Mouse (Mus musculus) A20 (cell line): ENCODE results near the gene Vti1a.

Experiments
- DNase-seq: peaks from one replicate; pipeline ENCODE4 v3.0.0-alpha.2; 2011; ENCODE audit warnings: low read depth, low spot score

Vti1a gene

GRCm38 (mm10) chr19:55524385-55524784 is 208.3 kb downstream of the Vti1a start:
- no peak for DNase-seq

- DNase-seq, result no peak
Measured at GRCm38 (mm10) chr19:55525056-55525455, 209.0 kb downstream of the Vti1a start.

GRCm38 (mm10) chr19:55526717-55527235 is 210.7 kb downstream of the Vti1a start:
- no peak for DNase-seq

DNA sequence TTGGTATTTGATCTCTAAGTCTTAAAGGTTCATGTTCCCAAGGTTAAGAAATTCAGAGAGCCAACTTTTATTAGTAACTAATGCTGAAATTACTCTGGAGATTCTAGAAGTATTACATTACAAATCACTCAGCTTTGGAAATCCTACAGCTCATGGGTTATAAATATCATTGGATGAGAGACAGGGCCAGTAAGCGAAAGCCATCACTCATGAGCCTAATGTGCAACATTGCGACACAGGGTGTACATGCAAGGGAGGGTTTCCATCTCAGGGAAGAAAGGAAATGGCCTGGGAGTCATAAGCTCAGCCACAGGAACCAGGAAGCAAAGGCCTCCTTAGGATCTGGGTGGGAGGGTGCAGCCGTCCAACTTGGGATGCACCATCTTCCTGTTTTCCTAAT is 213.9 kb downstream of the Vti1a start:
- DNase-seq, result no peak

DNA sequence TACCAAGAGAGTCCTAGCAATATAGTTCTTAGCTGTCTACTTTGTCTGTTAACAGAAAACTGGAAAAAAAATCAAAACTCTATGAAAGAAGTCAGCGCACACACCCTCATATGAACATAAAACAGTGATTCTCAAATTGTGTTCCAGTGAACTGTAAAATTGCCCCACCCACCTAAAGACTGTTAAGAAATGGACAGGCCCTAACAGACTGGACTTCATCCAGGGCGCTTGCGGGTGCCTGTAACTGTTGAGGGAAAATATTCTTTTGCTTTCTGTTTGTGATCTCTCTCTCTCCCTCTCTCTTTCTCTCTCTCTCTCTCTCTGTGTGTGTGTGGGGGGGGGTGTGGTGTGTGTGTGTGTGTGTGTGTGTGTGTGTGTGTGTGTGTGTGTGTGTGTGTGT is 216.6 kb downstream of the Vti1a start:
- DNase-seq, result no peak

DNA sequence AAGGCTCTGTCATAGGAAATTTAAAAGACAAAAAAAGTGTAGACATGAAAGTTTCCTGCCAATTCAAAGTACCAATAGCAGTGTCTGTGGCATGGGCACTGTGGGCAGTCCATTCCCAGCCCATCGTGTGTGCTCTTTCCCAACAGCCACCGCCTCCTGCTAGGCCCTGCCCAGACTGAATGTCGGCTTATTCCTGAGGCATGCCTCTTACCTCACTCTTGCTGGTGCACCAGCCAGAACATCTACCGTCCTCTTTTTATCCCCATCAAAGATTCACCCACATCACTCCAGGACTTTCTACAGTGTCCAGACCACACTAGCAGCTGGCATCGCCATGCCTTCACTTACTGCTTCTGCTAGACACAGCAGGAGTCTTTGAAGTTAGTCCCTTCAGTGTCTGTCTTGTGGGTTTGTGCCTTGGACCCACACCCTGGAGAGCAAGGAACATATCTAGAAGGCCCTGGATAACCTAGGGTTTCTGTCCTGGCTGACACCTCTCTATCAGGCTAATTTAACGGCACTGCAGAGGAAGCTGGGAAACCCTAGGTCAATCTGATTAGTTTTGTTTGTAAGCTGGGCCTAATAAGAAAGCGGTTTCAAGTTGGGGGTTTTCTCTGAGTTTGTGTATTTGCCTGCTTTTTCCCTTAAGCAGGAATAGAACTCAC is 220.3 kb downstream of the Vti1a start:
- DNase-seq, result no peak

GRCm38 (mm10) chr19:55537691-55538090 is 221.6 kb downstream of the Vti1a start:
- DNase-seq, result peak; percentile 52

DNA sequence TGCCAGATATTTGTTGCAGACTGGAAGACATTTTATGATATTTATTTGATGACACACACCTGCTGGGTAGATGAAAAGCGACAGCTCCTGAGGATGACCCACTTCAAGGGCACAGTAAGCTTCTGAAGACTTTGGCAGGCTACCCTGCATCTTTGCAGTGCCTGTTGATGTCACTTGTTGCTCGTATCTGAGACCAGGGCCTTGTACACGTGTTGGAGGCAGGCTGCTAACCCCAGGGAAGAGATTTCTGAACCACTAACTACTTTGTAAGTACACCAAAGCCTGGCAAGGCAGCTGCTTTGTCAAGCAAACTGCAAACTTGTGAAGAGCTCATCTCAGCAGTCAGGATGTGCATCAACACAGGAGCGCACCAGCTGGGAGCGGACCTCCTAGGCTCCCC is 225.5 kb downstream of the Vti1a start:
- DNase-seq, result no peak

GRCm38 (mm10) chr19:55542461-55542860 is 226.4 kb downstream of the Vti1a start:
- DNase-seq, result no peak

DNA sequence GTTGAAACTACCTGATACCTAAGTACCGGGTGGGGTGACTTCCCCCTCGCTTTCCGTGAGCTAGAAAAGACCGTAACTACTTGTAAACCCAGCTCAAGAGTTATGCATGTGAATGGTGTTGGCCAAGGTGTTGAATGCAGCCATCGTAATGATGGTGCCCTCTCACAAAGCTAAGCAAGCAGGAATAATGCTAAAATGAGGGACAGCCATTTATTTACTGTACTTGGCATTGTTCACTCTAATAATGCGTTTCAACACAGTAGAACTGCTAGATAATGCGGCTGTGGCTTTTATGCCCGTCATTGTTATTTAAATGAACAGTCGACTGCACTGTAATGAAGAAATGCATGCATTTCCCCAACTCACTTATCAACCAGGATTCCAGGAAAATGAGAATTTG is 227.1 kb downstream of the Vti1a start:
- DNase-seq, result no peak

DNA sequence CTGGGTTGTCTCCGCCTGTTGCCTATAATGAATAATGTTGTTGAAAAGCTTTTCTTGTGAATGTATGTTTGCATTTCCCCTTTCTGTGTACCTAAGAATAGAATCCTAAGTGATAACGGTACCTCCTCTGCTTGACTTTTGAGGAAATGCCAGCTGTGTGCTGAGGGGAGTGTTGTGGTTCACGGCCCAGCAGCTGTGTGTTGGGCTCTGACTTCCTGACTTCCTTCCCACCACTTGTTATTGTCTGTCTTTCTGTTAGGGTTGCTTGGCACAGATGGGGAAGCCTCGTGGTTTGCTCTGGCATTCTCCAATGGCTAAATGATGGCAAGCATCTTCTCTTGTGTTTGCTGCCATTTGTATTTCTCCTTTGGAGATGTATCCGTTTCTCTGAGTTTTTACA is 228.4 kb downstream of the Vti1a start:
- peak; percentile 77 for DNase-seq

- peak; percentile 74 for DNase-seq
Measured at GRCm38 (mm10) chr19:55545529-55545928, 229.4 kb downstream of the Vti1a start.

DNA sequence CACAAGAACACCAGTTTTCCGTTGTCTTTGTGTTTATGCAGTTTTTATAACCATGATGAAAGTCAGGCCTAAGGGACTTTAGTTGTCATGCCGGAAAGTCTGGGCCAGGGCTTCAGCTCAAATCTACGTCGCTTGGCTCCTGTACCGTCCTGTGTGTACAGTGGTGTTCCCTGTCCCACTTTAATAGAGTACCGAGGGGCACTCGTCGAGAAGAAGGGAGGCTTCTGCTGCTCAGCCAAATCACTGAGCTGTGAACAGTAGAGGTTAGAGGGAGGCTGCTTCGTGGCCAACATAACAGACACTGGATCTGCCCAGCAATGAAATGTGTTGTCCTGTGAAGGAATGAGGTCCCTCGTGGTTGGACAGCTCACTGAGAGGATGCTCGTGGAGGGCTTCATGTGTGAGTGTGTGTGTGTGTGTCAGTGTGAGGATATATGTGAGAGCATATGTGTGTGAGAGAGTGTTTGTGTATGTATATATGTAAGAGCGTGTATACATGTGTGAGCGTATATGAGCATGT is 230.0 kb downstream of the Vti1a start:
- no peak for DNase-seq

GRCm38 (mm10) chr19:55548206-55548605 is 232.1 kb downstream of the Vti1a start:
- DNase-seq, result no peak

- no peak for DNase-seq
Measured at GRCm38 (mm10) chr19:55548656-55549055, 232.6 kb downstream of the Vti1a start.

- DNase-seq, result no peak
Measured at GRCm38 (mm10) chr19:55550176-55550575, 234.1 kb downstream of the Vti1a start.

GRCm38 (mm10) chr19:55552339-55552738 is 236.2 kb downstream of the Vti1a start:
- DNase-seq, result no peak

- peak; percentile 68 for DNase-seq
Measured at GRCm38 (mm10) chr19:55552861-55553260, 236.8 kb downstream of the Vti1a start.

GRCm38 (mm10) chr19:55554295-55554694 is 238.2 kb downstream of the Vti1a start:
- DNase-seq, result no peak

GRCm38 (mm10) chr19:55554703-55555102 is 238.6 kb downstream of the Vti1a start:
- DNase-seq, result no peak

DNA sequence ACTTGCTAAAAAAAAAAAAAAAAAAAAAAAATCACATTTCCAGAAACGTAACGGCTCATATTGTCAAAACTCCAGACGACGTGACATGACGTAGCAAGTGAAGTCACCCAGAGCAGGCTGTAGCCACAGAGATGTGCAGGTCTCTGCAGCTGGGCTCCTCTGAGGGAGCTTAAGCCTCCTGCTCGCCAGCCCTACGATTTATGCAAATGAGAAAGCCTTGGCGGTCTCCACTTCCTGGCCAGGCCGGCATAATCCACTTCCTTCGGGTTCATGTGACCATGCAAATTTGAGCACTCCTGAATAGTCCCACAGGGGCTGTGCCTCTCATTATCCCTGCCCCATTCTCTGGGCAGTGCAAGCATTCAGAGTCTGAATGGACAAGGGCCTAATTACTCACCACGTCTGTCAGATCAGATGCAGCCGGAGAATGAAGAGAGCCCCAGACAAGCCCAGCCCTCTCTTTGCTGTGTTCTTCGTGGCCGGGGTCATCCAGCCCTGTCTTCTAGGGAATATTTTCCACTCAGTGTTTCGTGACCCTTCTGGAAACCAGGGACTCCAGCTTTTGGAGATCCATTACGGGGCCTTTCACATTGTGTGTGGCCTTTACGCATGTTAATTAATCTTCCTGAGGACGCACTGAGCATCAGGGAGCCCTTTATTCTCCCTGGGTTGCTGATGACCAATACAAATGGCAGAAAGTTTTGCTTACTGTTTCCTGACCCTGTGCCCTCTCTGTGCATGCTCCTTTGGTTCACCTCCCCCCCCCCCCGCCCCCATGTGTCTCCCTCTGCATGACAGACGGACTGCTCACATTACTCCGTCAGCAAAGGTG is 240.3 kb downstream of the Vti1a start:
- peak; percentile 87 for DNase-seq

DNA sequence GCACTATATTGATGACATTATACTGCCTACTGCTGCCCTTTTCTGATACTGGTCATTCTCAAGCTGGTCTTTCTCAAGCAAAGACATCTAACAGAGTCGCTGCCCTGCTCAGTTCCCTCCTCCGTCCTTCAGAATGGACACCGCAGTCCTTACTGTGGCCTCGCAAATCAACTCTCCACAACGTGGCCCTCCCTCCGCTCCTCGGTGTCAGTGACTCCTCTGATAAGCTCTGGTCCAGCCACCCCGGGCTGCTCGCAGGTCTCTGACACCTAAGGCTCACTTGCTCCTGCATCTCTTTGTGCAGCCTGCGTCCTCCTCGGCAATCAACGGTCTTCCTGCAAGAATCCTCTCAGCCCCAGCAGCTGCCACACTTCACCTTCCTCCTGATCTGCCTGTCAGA is 243.2 kb downstream of the Vti1a start:
- no peak for DNase-seq
